Mouse (Mus musculus) urinary bladder, postnatal 36 days (tissue): ENCODE measurements around the gene Epgn.
A peak's percentile ranks its signal among the peaks of the same experiment; 100 is the strongest.

Experiments
- DNase-seq, 2 experiments: peaks; one replicate each; pipeline ENCODE4 v3.0.0; 2022; ENCODE audit warnings: low spot score in 2 of 2, mixed read lengths in 1 of 2

The Epgn gene

GRCm38 (mm10) chr5:91027164-91027563 lies at the start of gene Epgn:
TSS of gene Epgn (plus strand) at chr5:91027464.
- DNase-seq: no peak

- DNase-seq: no peak
These were observed 47.0 kb upstream of the Epgn start for GRCm38 (mm10) chr5:90980297-90980696.

GRCm38 (mm10) chr5:90987605-90988004 lies 39.7 kb upstream of the Epgn start:
- no peak for DNase-seq

GRCm38 (mm10) chr5:90988149-90988548 lies 39.1 kb upstream of the Epgn start:
- DNase-seq: no peak

- no peak for DNase-seq
These were observed 38.7 kb upstream of the Epgn start for GRCm38 (mm10) chr5:90988592-90988991.

GRCm38 (mm10) chr5:90999942-91000341 lies 27.3 kb upstream of the Epgn start:
- DNase-seq: no peak

- no peak for DNase-seq
These were observed 12.0 kb upstream of the Epgn start for GRCm38 (mm10) chr5:91015216-91015615.

GRCm38 (mm10) chr5:91023114-91023513 lies 4.2 kb upstream of the Epgn start:
- DNase-seq: no peak

GRCm38 (mm10) chr5:91027840-91028239 lies 576 bp downstream of the Epgn start:
- DNase-seq: no peak

- DNase-seq: no peak
These were observed 3.4 kb downstream of the Epgn start for GRCm38 (mm10) chr5:91030629-91031028.

- DNase-seq: no peak
These were observed 8.1 kb downstream of the Epgn start for GRCm38 (mm10) chr5:91035341-91035740.

- DNase-seq: peak; percentile 3 to 6
These were observed 9.4 kb downstream of the Epgn start for GRCm38 (mm10) chr5:91036628-91037027.

GRCm38 (mm10) chr5:91037756-91038155 lies 10.5 kb downstream of the Epgn start:
- DNase-seq: no peak

GRCm38 (mm10) chr5:91038547-91038946 lies 11.3 kb downstream of the Epgn start:
- peak; percentile 84 to 85 for DNase-seq

GRCm38 (mm10) chr5:91038963-91039362 lies 11.7 kb downstream of the Epgn start:
- DNase-seq: no peak

- DNase-seq: no peak
These were observed 20.7 kb downstream of the Epgn start for GRCm38 (mm10) chr5:91047987-91048386.

- no peak for DNase-seq
These were observed 21.1 kb downstream of the Epgn start for GRCm38 (mm10) chr5:91048397-91048796.

GRCm38 (mm10) chr5:91072340-91072739 lies 45.1 kb downstream of the Epgn start:
- DNase-seq: no peak

GRCm38 (mm10) chr5:91073626-91074025 lies 46.4 kb downstream of the Epgn start:
- DNase-seq: no peak

- DNase-seq: no peak
These were observed 46.8 kb downstream of the Epgn start for GRCm38 (mm10) chr5:91074026-91074425.

GRCm38 (mm10) chr5:91074450-91074950 lies 47.2 kb downstream of the Epgn start, which contains the start of gene Ereg:
TSS of gene Ereg (plus strand) at chr5:91074622.
- peak in 1 of 2 experiments; percentile 4 for DNase-seq

GRCm38 (mm10) chr5:91075021-91075420 lies 47.8 kb downstream of the Epgn start:
- no peak for DNase-seq

GRCm38 (mm10) chr5:91083016-91083415 lies 55.8 kb downstream of the Epgn start:
- DNase-seq: peak in 1 of 2 experiments; percentile 5
